Mouse (Mus musculus): Measurements from ENCODE around the gene Klhl32. TPM values are rescaled to one million over a fixed set of nuclear protein-coding genes. Genes with fewer than 3 reads are reported as not detected.
"Not testable (repeated sequence)": the region's sequence is repeated elsewhere in the genome, so short reads cannot be mapped to it uniquely, and the experiment has no call there.

Klhl32 gene
- polyA plus RNA-seq, 1 experiment = 2.4 TPM

- DNase-seq (ENCODE audit: low spot score) = no peak
These were observed 54.7 kb downstream of the Klhl32 start for GRCm38 (mm10) chr4:24796229-24796628.

DNA sequence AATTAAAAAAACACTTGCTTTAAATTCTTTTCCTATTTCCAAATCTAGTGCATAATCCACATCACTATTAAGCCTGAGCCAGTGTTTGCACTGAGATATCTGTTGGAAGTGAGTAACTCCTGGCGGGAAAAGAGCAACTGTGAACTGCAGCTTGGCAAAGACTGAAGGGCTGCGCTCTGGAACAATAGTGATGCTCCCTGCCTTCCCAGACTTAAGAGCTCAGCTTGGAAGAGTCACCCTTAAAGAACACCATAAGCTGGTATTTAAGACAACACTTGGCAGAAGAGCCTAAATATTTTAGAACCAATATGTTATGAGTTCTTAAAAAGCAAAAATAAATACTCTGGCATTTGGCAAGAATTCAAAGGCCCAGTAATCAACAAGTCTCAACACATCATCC is 55.7 kb downstream of the Klhl32 start:
- no peak for DNase-seq (ENCODE audit: low spot score)

- DNase-seq (ENCODE audit: low spot score) = no peak
These were observed 57.1 kb downstream of the Klhl32 start for GRCm38 (mm10) chr4:24793726-24794345.

- no peak for DNase-seq (ENCODE audit: low spot score)
These were observed 58.4 kb downstream of the Klhl32 start for GRCm38 (mm10) chr4:24792416-24792981.

DNA sequence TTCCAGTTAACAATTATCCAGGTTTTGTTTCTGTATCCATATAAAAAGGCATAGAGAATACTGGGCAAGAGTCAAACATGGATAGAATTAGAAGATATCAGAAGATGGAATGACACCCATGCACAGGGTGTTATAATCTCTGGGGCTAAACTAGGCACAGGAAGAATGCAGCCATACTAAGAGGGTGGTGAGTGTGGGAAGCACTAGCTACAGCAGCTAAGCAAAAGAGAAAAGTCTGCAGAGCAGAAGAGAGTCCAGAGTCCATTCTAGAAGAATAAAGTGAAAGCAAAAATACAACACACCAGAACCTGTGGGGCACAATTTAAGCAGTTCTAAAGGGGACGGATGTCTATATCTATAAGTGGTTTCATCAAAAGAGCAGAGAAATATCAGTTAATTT is 61.6 kb downstream of the Klhl32 start:
- no peak for DNase-seq (ENCODE audit: low spot score)

- no peak for DNase-seq (ENCODE audit: low spot score)
These were observed 65.0 kb downstream of the Klhl32 start for GRCm38 (mm10) chr4:24785757-24786532.

GRCm38 (mm10) chr4:24765919-24766318 is 85.0 kb downstream of the Klhl32 start:
- no peak for DNase-seq (ENCODE audit: low spot score)

- DNase-seq (ENCODE audit: low spot score) = no peak
These were observed 85.5 kb downstream of the Klhl32 start for GRCm38 (mm10) chr4:24765469-24765868.

DNA sequence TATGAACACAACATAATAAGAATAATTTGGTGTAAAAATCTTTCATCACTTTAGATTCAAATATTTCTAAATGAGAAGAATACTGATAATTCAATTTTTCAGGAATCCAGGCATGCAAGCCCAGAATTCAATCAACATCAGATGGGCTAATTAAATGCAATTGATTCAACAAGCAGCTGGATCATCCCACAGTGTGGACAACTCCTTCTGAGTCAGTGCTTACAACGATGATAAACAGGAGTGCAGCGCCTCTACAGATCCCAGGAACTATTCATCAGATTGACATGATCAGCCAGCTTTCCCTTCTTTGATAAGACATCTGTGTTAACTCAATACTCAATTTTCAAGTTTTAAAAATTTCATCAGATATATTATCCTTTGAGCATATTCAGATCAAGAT is 86.4 kb downstream of the Klhl32 start:
- DNase-seq (ENCODE audit: low spot score) = no peak

- DNase-seq (ENCODE audit: low spot score) = no peak
These were observed 87.5 kb downstream of the Klhl32 start for GRCm38 (mm10) chr4:24763451-24763850.

DNA sequence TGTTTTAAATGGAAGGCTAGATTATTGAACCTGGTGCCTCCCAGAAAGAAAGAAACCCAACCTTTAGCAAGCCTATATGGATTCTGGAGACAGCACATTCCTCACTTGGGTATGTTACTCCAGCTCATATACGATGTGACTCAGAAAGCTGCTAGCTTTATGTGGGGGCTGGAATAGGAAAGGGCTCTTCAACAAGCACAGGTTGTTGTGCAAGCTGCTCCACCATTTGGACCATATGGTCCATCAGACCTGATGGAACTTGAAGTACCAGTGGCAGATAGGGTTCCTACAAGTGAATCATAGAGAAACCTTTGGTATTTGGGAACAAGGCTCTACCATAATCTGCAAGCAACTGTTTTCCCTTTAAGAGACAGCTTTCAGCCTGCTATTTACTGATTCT is 92.0 kb downstream of the Klhl32 start:
- no peak for DNase-seq (ENCODE audit: low spot score)

DNA sequence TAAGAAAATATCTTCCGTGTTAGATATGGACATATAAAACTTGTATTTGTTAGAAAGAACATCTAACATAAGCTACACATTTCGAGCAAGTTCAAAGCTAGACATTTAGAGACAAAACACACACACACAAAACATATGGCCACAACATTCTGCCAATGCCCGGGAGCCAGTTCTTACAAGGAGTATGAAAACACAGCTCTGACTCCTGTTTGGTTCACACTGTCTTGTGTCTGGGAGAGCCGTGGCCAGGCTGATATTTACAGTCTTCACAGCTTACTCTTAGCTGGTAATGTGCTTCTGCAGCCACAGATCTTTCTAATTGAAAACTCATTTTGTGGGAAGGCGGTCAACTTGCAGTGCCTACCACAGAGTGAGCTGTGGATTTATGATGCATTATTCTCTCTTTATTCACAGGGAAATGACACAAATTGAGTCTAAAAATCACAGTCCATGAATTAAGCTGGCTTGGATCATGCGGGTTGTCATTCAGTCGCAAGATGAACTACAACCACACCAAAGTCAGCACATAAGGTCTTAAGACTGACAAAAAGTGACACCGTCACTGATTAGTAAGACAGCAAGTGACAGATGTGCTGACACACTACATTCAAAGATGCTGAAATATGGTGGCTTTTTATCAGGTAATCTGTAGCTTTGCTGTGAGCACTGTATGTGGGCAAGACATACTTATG is 98.3 kb downstream of the Klhl32 start:
- DNase-seq (ENCODE audit: low spot score) = no peak

DNA sequence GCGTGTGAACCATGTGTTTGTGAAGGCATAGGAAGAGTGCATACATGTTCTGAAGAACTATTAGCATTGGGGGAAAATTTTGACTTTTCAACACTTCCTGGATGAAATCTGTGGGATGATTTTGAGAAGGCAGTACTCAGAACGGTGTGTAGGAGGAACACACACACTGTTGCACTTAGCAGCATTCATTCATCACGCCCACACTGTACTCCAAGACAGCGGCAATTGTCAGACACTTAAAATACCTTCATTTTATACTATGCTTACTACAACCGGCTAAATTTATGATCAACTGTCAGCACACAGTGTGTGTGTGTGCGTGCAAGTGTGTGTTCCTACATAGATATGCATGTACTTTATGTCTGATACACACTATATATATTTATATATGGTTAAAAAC is 113.8 kb downstream of the Klhl32 start:
- no peak for DNase-seq (ENCODE audit: low spot score)

GRCm38 (mm10) chr4:24720834-24721233 is 130.1 kb downstream of the Klhl32 start:
- DNase-seq (ENCODE audit: low spot score) = no peak

DNA sequence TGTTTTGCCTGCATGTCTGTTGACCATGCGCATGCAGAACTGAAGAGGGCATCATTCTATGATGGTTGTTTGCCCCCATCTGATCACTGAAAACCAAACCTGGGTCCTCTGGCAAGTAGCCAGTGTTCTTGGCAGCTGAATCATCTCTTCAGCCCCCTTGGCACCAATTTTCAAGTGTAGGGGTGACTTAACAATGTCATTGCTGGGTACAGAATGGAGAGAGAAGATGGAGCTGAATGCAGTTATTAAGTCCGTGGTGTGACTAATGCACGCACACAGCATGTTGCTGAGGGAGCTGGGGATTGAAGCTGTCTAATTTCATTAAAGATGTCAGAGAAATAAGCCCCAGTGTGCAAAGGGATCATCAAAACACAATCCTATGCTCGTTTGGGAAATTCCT is 135.4 kb downstream of the Klhl32 start:
- DNase-seq (ENCODE audit: low spot score) = no peak

GRCm38 (mm10) chr4:24714367-24714766 is 136.6 kb downstream of the Klhl32 start:
- no peak for DNase-seq (ENCODE audit: low spot score)

DNA sequence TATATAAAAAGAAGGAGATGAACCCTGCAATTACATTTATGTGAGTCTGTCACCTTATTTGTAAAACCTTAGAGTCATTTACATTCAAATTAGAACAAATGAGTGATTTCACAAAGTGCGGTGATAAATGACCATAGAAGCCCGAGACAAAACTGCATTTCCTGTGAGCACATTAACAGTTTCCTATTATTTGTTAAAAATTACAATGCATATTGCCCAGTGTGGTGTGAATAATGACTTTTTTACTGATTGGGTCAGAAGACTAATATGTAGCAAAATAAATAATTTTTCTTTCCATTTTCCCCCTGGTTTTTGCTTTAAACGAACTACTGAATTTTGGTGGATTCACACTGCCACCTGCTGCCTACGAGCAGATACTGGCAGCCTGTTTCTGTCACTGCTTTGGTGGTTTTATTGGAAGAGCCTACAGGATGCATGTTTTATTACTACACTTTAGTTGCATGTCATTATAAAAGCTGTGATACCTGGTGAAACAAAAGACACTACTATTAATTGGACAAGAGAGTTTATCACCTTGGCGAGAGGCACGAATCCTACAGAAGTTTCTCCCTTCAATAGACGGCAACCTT is 152.3 kb downstream of the Klhl32 start:
- DNase-seq (ENCODE audit: low spot score) = no peak

DNA sequence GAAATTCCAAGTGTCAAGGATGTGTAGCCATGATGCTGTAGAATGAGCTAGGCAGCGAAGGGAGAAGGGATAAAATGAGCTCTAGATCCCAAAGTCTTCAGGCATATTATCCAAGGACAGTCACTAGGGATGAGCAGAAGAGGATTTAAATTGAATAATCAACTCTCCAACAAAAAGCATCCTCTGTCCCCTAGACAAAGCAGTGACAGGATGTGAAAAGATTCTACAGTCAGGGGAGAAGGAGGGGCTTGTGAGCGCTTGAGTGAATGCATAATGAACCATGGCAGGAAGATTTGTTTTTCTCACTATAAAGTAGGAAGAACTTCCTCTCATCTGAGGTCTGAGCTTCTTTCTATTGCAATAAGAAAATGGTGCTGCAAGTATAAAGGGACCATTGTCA is 170.8 kb downstream of the Klhl32 start:
- no peak for DNase-seq (ENCODE audit: low spot score)

DNA sequence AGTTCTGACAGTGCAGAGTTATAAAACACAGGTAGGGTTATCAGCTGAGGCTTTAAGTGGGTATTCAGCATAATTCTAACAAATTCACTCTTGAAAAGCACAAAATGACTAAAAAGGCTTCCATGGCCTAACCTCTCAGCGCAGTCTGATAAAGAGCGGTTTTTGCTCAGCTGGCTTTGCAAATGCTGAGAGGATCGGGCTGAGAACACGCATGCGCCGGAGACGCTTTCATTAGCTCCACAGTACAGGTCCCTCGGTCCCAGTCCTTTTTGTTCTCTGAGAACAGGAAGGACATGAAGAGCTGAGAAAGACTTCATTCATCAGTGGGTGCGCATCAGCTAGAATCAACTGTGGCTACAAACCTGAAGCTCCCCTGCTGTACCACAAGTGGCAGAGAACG is 180.9 kb downstream of the Klhl32 start:
- no peak for DNase-seq (ENCODE audit: low spot score)

- no peak for DNase-seq (ENCODE audit: low spot score)
These were observed 191.7 kb downstream of the Klhl32 start for GRCm38 (mm10) chr4:24659218-24659617.

- not testable (repeated sequence) for DNase-seq (ENCODE audit: low spot score)
These were observed 206.2 kb downstream of the Klhl32 start for GRCm38 (mm10) chr4:24644735-24645134.

DNA sequence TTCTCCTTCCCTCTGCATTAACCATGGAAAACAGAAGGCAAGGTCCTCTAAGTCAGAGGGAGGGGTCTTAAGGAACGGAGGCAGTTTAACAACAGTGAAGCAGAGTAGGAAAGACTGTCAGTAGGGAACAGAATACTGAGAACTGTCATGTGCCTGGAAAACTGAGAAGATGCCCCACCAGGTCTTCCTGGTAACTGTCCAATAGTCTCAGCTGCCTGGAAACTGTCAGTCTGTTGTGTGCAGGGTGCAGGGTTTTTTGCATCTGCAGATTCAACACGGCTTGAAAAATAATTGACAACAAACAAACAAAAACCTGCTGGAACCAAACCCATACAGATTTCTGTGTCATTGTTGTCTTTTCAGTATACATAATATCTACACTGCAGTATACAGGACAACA is 208.6 kb downstream of the Klhl32 start:
- no peak for DNase-seq (ENCODE audit: low spot score)

Data from urinary bladder, adult 2 months (tissue).